Mouse (Mus musculus) liver, embryonic 12.5 days (tissue): ENCODE results near the gene Ubash3b. TPM values are rescaled to one million over a fixed set of nuclear protein-coding genes. Genes with fewer than 3 reads are reported as not detected.

Experiments
- ATAC-seq: fragments of 200-750 bp; cut with Nextera tagmentation; 2 replicates; pipeline ENCODE4 v1.8.0; 2017; ENCODE audit warnings: moderate number of reproducible peaks, mild to moderate bottlenecking, moderate library complexity
- H3K27ac ChIP-seq: fragments of 300-500 bp; sonication (generic); 2 replicates; pipeline ENCODE4 v1.5.1; 2016; ENCODE audit warnings: mild to moderate bottlenecking
- H3K27me3 ChIP-seq: fragments of 300-500 bp; sonication (generic); replicated peaks from 2 replicates; pipeline ENCODE4 v1.6.1; 2016; ENCODE audit warnings: mild to moderate bottlenecking, moderate library complexity
- H3K36me3 ChIP-seq: fragments of 300-500 bp; sonication (generic); 2 replicates; pipeline ENCODE4 v1.6.1; 2016; ENCODE audit warnings: mild to moderate bottlenecking, moderate library complexity
- H3K4me1 ChIP-seq: fragments of 300-500 bp; sonication (generic); 2 replicates; pipeline ENCODE4 v1.6.1; 2016
- H3K4me2 ChIP-seq: fragments of 300-500 bp; sonication (generic); 2 replicates; pipeline ENCODE4 v1.6.1; 2016; ENCODE audit warnings: mild to moderate bottlenecking, moderate library complexity
- H3K4me3 ChIP-seq: fragments of 300-500 bp; sonication (generic); 2 replicates; pipeline ENCODE4 v1.5.1; 2016; ENCODE audit warnings: mild to moderate bottlenecking, moderate library complexity
- H3K9ac ChIP-seq: fragments of 300-500 bp; sonication (generic); 2 replicates; pipeline ENCODE4 v1.6.1; 2016; ENCODE audit warnings: mild to moderate bottlenecking, moderate library complexity
- H3K9me3 ChIP-seq: fragments of 300-500 bp; sonication (generic); replicated peaks from 2 replicates; pipeline ENCODE4 v1.6.1; 2016; ENCODE audit warnings: mild to moderate bottlenecking, moderate library complexity
- WGBS: fragments of 180-500 bp; shearing (Covaris S2); methylation state at CpG from one replicate; pipeline ENCODE4 v1.1.7; 2016; ENCODE audit not compliant: insufficient replicate concordance; 5-methylcytosine and 5-hydroxymethylcytosine counted together
- polyA plus RNA-seq: library from polyadenylated mRNA; unstranded; fragments of >200 nt; fragmentation: Nextera tagmentation; extraction: Ambion mirVana; gene quantifications from 2 replicates; pipeline ENCODE4 v1.2.1, GENCODE M21; 2016

The Ubash3b gene
- polyA plus RNA-seq, 1 experiment from 2014 or later, result 14.0 TPM

DNA sequence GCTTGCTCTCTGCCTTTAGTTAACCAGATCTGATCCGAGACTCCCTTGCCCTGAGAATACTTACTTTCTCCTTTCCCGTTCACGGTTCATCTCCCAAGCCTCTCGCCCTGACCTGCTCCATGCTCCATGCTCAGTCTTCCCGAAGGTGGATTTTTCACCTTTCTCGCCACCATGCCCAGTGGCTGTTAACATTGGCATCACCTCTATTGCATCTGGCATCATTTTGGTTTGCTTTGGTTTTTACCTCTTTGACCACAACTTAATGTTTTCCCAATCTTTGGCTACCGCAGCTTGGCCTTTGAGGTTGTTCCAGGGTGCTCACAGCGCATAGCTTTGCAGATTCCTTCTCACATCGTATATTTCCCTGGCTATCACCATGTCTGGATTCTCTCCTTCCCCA is 26.0 kb upstream of the Ubash3b start:
- WGBS, result 76% methylated on average over 9 of the region's 9 CpGs
- H3K27me3 ChIP-seq, result 0 out of 2 replicates have a peak, but pooled peaks cover 4% of the 10 kb centered on the region

GRCm38 (mm10) chr9:41185331-41185730 is 23.8 kb upstream of the Ubash3b start:
- H3K4me2 ChIP-seq, result no peak overlapping the region
- no peaks in the 10 kb centered on the region for H3K36me3 ChIP-seq
- no peaks in the 10 kb centered on the region for H3K9me3 ChIP-seq
- H3K4me1 ChIP-seq, result no peaks in the 10 kb centered on the region
- no peak overlapping the region for H3K9ac ChIP-seq
- no peak overlapping the region for H3K4me3 ChIP-seq
- 58% methylated on average over 9 of the region's 9 CpGs for WGBS
- peak; percentile 44; the same call in 1 of the 2 replicates for ATAC-seq
- H3K27me3 ChIP-seq, result 0 out of 2 replicates have a peak, but pooled peaks cover 4% of the 10 kb centered on the region
- H3K27ac ChIP-seq, result no peak overlapping the region

More for the DNA sequence above, 26.0 kb upstream of the Ubash3b start:
- no peak for ATAC-seq
- H3K4me2 ChIP-seq, result no peak overlapping the region
- H3K36me3 ChIP-seq, result no peaks in the 10 kb centered on the region
- H3K27ac ChIP-seq, result no peak overlapping the region
- no peaks in the 10 kb centered on the region for H3K9me3 ChIP-seq
- H3K9ac ChIP-seq, result no peak overlapping the region
- no peaks in the 10 kb centered on the region for H3K4me1 ChIP-seq
- H3K4me3 ChIP-seq, result no peak overlapping the region

DNA sequence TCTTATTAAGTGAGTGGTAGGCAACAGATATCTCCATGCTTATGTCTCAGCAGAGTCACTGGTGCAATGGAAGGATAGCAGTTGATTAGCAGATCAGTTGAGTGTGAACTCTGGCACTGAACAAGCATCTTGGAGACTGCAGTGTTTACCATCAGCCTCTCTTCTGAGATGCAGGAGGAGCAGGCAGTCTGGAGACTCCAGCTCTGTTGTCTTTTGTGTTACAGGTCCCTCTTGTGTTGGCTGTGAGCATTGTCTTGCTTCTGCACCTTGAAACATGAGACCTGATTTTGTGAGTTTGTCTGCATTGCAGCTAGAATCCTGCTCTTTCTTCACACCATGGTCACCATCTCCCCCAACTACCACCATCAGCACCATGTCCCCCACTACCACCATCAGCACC is 21.1 kb upstream of the Ubash3b start:
- H3K27me3 ChIP-seq, result no peaks in the 10 kb centered on the region
- no peak overlapping the region for H3K9ac ChIP-seq
- ATAC-seq, result no peak
- no peak overlapping the region for H3K4me2 ChIP-seq
- no peaks in the 10 kb centered on the region for H3K4me1 ChIP-seq
- no peak overlapping the region for H3K4me3 ChIP-seq
- no peaks in the 10 kb centered on the region for H3K9me3 ChIP-seq
- H3K27ac ChIP-seq, result no peak overlapping the region
- no peaks in the 10 kb centered on the region for H3K36me3 ChIP-seq

GRCm38 (mm10) chr9:41181803-41182202 is 20.3 kb upstream of the Ubash3b start:
- Histone ChIP-seq H3K36me3 (no peaks in the 10 kb centered on the region), H3K4me2 (no peak overlapping the region), H3K9me3 (no peaks in the 10 kb centered on the region), H3K27me3 (no peaks in the 10 kb centered on the region), H3K4me1 (no peaks in the 10 kb centered on the region), H3K9ac (no peak overlapping the region), H3K27ac (no peak overlapping the region), H3K4me3 (no peak overlapping the region)
- WGBS, result 57% methylated on average over 8 of the region's 8 CpGs
- no peak for ATAC-seq

- ATAC-seq, result no peak
These were observed 19.9 kb upstream of the Ubash3b start for GRCm38 (mm10) chr9:41181372-41181771.

DNA sequence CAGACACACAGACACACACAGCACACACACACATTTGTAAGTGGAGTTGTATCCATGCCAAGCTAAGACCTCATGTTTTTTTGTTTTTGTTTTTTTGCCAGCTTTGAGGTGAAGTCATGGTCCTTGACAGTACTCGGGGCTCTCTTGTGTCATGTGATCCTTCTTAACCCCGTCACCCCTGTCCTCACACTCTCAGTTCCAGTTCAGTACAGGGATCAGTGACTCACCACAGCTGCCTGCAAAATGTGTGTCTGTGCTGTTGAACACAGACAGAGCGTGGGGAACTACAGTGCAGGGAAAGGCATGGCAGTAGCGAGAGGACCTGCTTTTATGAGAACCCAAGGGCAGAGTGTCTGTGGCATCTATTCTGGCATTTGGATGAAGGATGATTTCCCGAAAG is 17.6 kb upstream of the Ubash3b start:
- peaks cover 1% of the 10 kb centered on the region for H3K4me1 ChIP-seq
- H3K9ac ChIP-seq, result no peak overlapping the region
- H3K4me3 ChIP-seq, result no peak overlapping the region
- no peaks in the 10 kb centered on the region for H3K36me3 ChIP-seq
- 76% methylated on average over 5 of the region's 5 CpGs for WGBS
- H3K4me2 ChIP-seq, result no peak overlapping the region
- H3K27ac ChIP-seq, result no peak overlapping the region
- peaks cover 10% of the 10 kb centered on the region for H3K27me3 ChIP-seq
- H3K9me3 ChIP-seq, result no peaks in the 10 kb centered on the region
- ATAC-seq, result no peak

More at GRCm38 (mm10) chr9:41181372-41181771, 19.9 kb upstream of the Ubash3b start:
- no peak overlapping the region for H3K9ac ChIP-seq
- H3K27ac ChIP-seq, result no peak overlapping the region
- no peaks in the 10 kb centered on the region for H3K36me3 ChIP-seq
- no peak overlapping the region for H3K4me2 ChIP-seq
- no peaks in the 10 kb centered on the region for H3K9me3 ChIP-seq
- no peaks in the 10 kb centered on the region for H3K27me3 ChIP-seq
- WGBS, result 55% methylated on average over 9 of the region's 9 CpGs
- no peaks in the 10 kb centered on the region for H3K4me1 ChIP-seq
- no peak overlapping the region for H3K4me3 ChIP-seq

- no peak overlapping the region for H3K9ac ChIP-seq
- H3K27ac ChIP-seq, result no peak overlapping the region
- H3K9me3 ChIP-seq, result no peaks in the 10 kb centered on the region
- peak overlapping the region; percentile 49; the same call in 1 of the 2 replicates for H3K4me2 ChIP-seq
- peaks cover 50% of the 10 kb centered on the region for H3K4me1 ChIP-seq
- no peak overlapping the region for H3K4me3 ChIP-seq
- WGBS, result 62% methylated on average over 3 of the region's 3 CpGs
- H3K27me3 ChIP-seq, result peaks cover 18% of the 10 kb centered on the region
- H3K36me3 ChIP-seq, result no peaks in the 10 kb centered on the region
- no peak for ATAC-seq
These were observed 11.7 kb upstream of the Ubash3b start for GRCm38 (mm10) chr9:41173158-41173557.

DNA sequence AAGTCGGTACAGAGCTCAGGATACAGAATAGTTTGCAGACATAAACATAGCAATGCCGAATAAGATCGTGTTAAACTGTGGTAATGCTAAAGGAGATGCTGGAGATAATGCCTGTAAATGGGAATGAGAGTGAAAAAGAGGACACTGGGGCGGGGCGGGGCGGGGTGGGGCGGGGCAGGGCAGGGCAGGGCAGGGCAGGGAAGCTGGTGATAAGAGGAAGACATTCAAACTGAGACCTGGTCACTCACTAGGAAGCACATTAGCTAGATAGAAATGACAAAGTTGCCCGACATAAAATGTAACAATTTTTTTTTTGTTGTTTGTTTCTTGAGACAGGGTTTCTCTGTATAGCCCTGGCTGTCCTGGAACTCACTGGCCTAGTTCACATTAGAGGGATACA is 10.9 kb upstream of the Ubash3b start:
- Histone ChIP-seq H3K36me3 (no peaks in the 10 kb centered on the region), H3K4me2 (peak overlapping the region; percentile 49), H3K9me3 (no peaks in the 10 kb centered on the region), H3K27me3 (peaks cover 18% of the 10 kb centered on the region), H3K27ac (no peak overlapping the region), H3K4me1 (peaks cover 57% of the 10 kb centered on the region), H3K9ac (no peak overlapping the region), H3K4me3 (no peak overlapping the region)
- ATAC-seq, result peak; percentile 83
- WGBS, result 39% methylated on average over 8 of the region's 8 CpGs

- H3K36me3 ChIP-seq, result no peaks in the 10 kb centered on the region
- H3K27me3 ChIP-seq, result peaks cover 18% of the 10 kb centered on the region
- H3K27ac ChIP-seq, result no peak overlapping the region
- no peak overlapping the region for H3K9ac ChIP-seq
- H3K4me2 ChIP-seq, result no peak overlapping the region
- H3K9me3 ChIP-seq, result no peaks in the 10 kb centered on the region
- peaks cover 72% of the 10 kb centered on the region for H3K4me1 ChIP-seq
- no peak overlapping the region for H3K4me3 ChIP-seq
- WGBS, result 17% methylated on average over 8 of the region's 8 CpGs
- no peak for ATAC-seq
These were observed 8.5 kb upstream of the Ubash3b start for GRCm38 (mm10) chr9:41170026-41170425.

- Histone ChIP-seq H3K9ac (no peak overlapping the region), H3K27me3 (peaks cover 4% of the 10 kb centered on the region), H3K4me3 (no peak overlapping the region), H3K9me3 (no peaks in the 10 kb centered on the region), H3K4me2 (no peak overlapping the region), H3K36me3 (no peaks in the 10 kb centered on the region), H3K27ac (no peak overlapping the region), H3K4me1 (peaks cover 67% of the 10 kb centered on the region)
- WGBS, result 27% methylated on average over 2 of the region's 2 CpGs
- ATAC-seq, result peak; percentile 22; the same call in 1 of the 2 replicates
These were observed 7.2 kb upstream of the Ubash3b start for GRCm38 (mm10) chr9:41168656-41169055.

GRCm38 (mm10) chr9:41168206-41168605 is 6.7 kb upstream of the Ubash3b start:
- H3K27me3 ChIP-seq, result no peaks in the 10 kb centered on the region
- H3K4me2 ChIP-seq, result no peak overlapping the region
- H3K36me3 ChIP-seq, result no peaks in the 10 kb centered on the region
- WGBS, result 85% methylated on average over 6 of the region's 6 CpGs
- H3K4me1 ChIP-seq, result peaks cover 62% of the 10 kb centered on the region
- H3K4me3 ChIP-seq, result no peak overlapping the region
- ATAC-seq, result no peak
- no peak overlapping the region for H3K27ac ChIP-seq
- H3K9me3 ChIP-seq, result no peaks in the 10 kb centered on the region
- no peak overlapping the region for H3K9ac ChIP-seq

DNA sequence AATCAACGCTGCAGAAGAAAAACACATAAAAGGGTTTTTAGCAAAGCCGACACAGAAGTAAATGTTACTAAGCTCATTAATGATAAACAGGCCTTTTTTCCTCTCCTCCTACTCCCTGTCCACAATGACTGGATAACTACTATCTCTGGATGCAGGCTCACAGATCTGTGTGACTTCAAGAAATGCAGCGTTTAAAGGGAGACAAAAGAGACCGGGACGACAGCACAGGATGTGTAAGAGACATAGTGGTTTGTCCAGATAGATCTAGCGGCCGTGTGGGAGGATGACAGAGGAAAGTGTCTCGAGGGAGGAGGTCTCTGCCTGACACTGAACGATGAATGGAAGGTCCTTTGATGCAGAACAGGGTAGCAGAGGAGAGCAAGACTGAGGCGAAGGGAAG is 5.4 kb upstream of the Ubash3b start:
- no peaks in the 10 kb centered on the region for H3K27me3 ChIP-seq
- H3K27ac ChIP-seq, result peak overlapping the region; percentile 30; the same call in 1 of the 2 replicates
- no peaks in the 10 kb centered on the region for H3K36me3 ChIP-seq
- peak overlapping the region; percentile 4; the same call in 1 of the 2 replicates for H3K4me2 ChIP-seq
- no peaks in the 10 kb centered on the region for H3K9me3 ChIP-seq
- ATAC-seq, result peak; percentile 55; the same call in 1 of the 2 replicates
- 16% methylated on average over 9 of the region's 10 CpGs for WGBS
- H3K4me3 ChIP-seq, result no peak overlapping the region
- H3K9ac ChIP-seq, result no peak overlapping the region
- peaks cover 49% of the 10 kb centered on the region for H3K4me1 ChIP-seq

GRCm38 (mm10) chr9:41162363-41162762 is 866 bp upstream of the Ubash3b start:
- H3K27ac ChIP-seq, result no peak overlapping the region
- H3K9me3 ChIP-seq, result no peaks in the 10 kb centered on the region
- WGBS, result 52% methylated on average over 4 of the region's 4 CpGs
- peaks cover 31% of the 10 kb centered on the region for H3K4me1 ChIP-seq
- no peak for ATAC-seq
- H3K36me3 ChIP-seq, result no peaks in the 10 kb centered on the region
- peaks cover 22% of the 10 kb centered on the region for H3K27me3 ChIP-seq
- H3K9ac ChIP-seq, result no peak overlapping the region
- no peak overlapping the region for H3K4me3 ChIP-seq
- H3K4me2 ChIP-seq, result no peak overlapping the region
